Mouse (Mus musculus) liver, adult 2 months (tissue): ENCODE data around the gene B3gnt2. TPM values are rescaled to one million over a fixed set of nuclear protein-coding genes. Genes with fewer than 3 reads are reported as not detected.

ENCODE experiments used
- DNase-seq: peaks from one replicate; pipeline ENCODE4 v3.0.0-alpha.2; 2011; ENCODE audit warnings: low read depth, low spot score; ENCODE audit errors: extremely low read depth
- H3K27ac ChIP-seq: fragments of 200-500 bp; replicated peaks from 2 replicates; pipeline ENCODE4 v1.5.1; 2012; ENCODE audit warnings: low read depth, mild to moderate bottlenecking, control low read depth, inconsistent platforms, low read length; ENCODE audit not compliant: insufficient read depth
- H3K27me3 ChIP-seq: fragments of 200-500 bp; 2 replicates; pipeline ENCODE4 v1.6.1; 2012; ENCODE audit warnings: mild to moderate bottlenecking, moderate library complexity, low read length, inconsistent platforms; ENCODE audit not compliant: control insufficient read depth, insufficient read depth
- H3K36me3 ChIP-seq: fragments of 200-500 bp; 2 replicates; pipeline ENCODE4 v1.6.1; 2012; ENCODE audit warnings: low read length, inconsistent platforms; ENCODE audit not compliant: control insufficient read depth, insufficient read depth
- H3K4me1 ChIP-seq: fragments of 200-500 bp; 2 replicates; pipeline ENCODE4 v1.6.1; 2011; ENCODE audit warnings: low read length; ENCODE audit not compliant: control insufficient read depth, insufficient read depth
- H3K4me3 ChIP-seq: fragments of 200-500 bp; 2 replicates; pipeline ENCODE4 v1.5.1; 2011; ENCODE audit warnings: low read depth, mild to moderate bottlenecking, control low read depth, low read length, moderate library complexity; ENCODE audit not compliant: insufficient read depth
- H3K79me2 ChIP-seq: fragments of 200-500 bp; 2 replicates; pipeline ENCODE4 v1.6.1; 2012; ENCODE audit warnings: inconsistent platforms, mild to moderate bottlenecking, low read length, moderate library complexity; ENCODE audit not compliant: control insufficient read depth, insufficient read depth
- H3K9ac ChIP-seq: fragments of 200-500 bp; 2 replicates; pipeline ENCODE4 v1.6.1; 2012; ENCODE audit warnings: low read depth, mild to moderate bottlenecking, control low read depth, inconsistent platforms, low read length
- CTCF ChIP-seq: fragments of 200-500 bp; IDR thresholded peaks from 2 replicates; pipeline ENCODE4 v1.5.1; 2011; ENCODE audit warnings: low read depth, low read length, control low read depth
- POLR2A ChIP-seq: fragments of 200-500 bp; IDR thresholded peaks from 2 replicates; pipeline ENCODE4 v1.6.1; 2011; ENCODE audit warnings: low read length, control low read depth; ENCODE audit not compliant: insufficient read depth; ENCODE audit errors: extremely low read depth
- WGBS: fragments of 180-500 bp; shearing (Covaris S2); methylation state at CpG from one replicate; pipeline ENCODE4 v1.1.7; 2018; 5-methylcytosine and 5-hydroxymethylcytosine counted together
- polyA plus RNA-seq: library from polyadenylated mRNA; depleted of rRNA; stranded (reverse); fragments of >200 nt; gene quantifications from 2 replicates; pipeline ENCODE4 v1.2.3, GENCODE M21; 2012
- total RNA-seq: library from RNA; depleted of rRNA; stranded (reverse); fragments of >200 nt; gene quantifications from 2 replicates; pipeline ENCODE4 v1.2.3, GENCODE M21; 2014

B3gnt2 gene
- total and polyA plus RNA-seq, 2 experiments = 6.2 to 8.1 TPM

- H3K4me1 ChIP-seq = peaks cover 5% of the 10 kb centered on the region
- no peaks in the 10 kb centered on the region for H3K79me2 ChIP-seq
- H3K36me3 ChIP-seq = no peaks in the 10 kb centered on the region
- H3K27ac ChIP-seq = no peak overlapping the region
- no peaks in the 10 kb centered on the region for H3K27me3 ChIP-seq
- WGBS = 90% methylated on average over 2 of the region's 2 CpGs
- no peak overlapping the region for H3K9ac ChIP-seq
- TF ChIP-seq CTCF (no peak), POLR2A (no peak)
- H3K4me3 ChIP-seq = no peak overlapping the region
- no peak for DNase-seq
Observed at GRCm38 (mm10) chr11:22780761-22781160, 80.0 kb downstream of the B3gnt2 start.

- peaks cover 7% of the 10 kb centered on the region for H3K4me1 ChIP-seq
- no peak overlapping the region for H3K9ac ChIP-seq
- H3K4me3 ChIP-seq = no peak overlapping the region
- no peaks in the 10 kb centered on the region for H3K27me3 ChIP-seq
- H3K79me2 ChIP-seq = no peaks in the 10 kb centered on the region
- no peaks in the 10 kb centered on the region for H3K36me3 ChIP-seq
- DNase-seq = peak; percentile 21
- 77% methylated on average over 6 of the region's 6 CpGs for WGBS
- 0 out of 2 replicates have a peak overlapping the region, but pooled peaks have one; percentile 1 for H3K27ac ChIP-seq
- TF ChIP-seq CTCF = no peak
- TF ChIP-seq POLR2A = no peak
Observed at GRCm38 (mm10) chr11:22779821-22780551, 80.8 kb downstream of the B3gnt2 start.

- Histone ChIP-seq H3K4me3 (no peak overlapping the region), H3K4me1 (peaks cover 7% of the 10 kb centered on the region), H3K27ac (no peak overlapping the region), H3K27me3 (no peaks in the 10 kb centered on the region), H3K79me2 (no peaks in the 10 kb centered on the region), H3K36me3 (no peaks in the 10 kb centered on the region), H3K9ac (no peak overlapping the region)
- peak; percentile 64 for DNase-seq
- TF ChIP-seq POLR2A (no peak), CTCF (no peak)
- WGBS = 59% methylated on average over 3 of the region's 3 CpGs
Observed at GRCm38 (mm10) chr11:22778596-22778995, 82.2 kb downstream of the B3gnt2 start.

GRCm38 (mm10) chr11:22777531-22777930 is 83.2 kb downstream of the B3gnt2 start:
- Histone ChIP-seq H3K79me2 (no peaks in the 10 kb centered on the region), H3K27ac (no peak overlapping the region), H3K36me3 (no peaks in the 10 kb centered on the region), H3K4me3 (no peak overlapping the region), H3K9ac (no peak overlapping the region), H3K4me1 (peaks cover 7% of the 10 kb centered on the region), H3K27me3 (no peaks in the 10 kb centered on the region)
- TF ChIP-seq POLR2A = no peak
- 0 out of 2 replicates have a peak, but pooled peaks have one; percentile 14 for TF ChIP-seq CTCF
- peak; percentile 25 for DNase-seq
- WGBS = 96% methylated on average over 2 of the region's 2 CpGs

- peak; percentile 77 for DNase-seq
- H3K4me1 ChIP-seq = peaks cover 2% of the 10 kb centered on the region
- H3K27me3 ChIP-seq = no peaks in the 10 kb centered on the region
- WGBS = 51% methylated on average over 2 of the region's 2 CpGs
- H3K9ac ChIP-seq = no peak overlapping the region
- no peaks in the 10 kb centered on the region for H3K36me3 ChIP-seq
- no peaks in the 10 kb centered on the region for H3K79me2 ChIP-seq
- TF ChIP-seq CTCF = no peak
- TF ChIP-seq POLR2A = no peak
- no peak overlapping the region for H3K27ac ChIP-seq
- no peak overlapping the region for H3K4me3 ChIP-seq
Observed at GRCm38 (mm10) chr11:22774821-22775220, 85.9 kb downstream of the B3gnt2 start.

GRCm38 (mm10) chr11:22766238-22766637 is 94.5 kb downstream of the B3gnt2 start:
- Histone ChIP-seq H3K9ac (no peak overlapping the region), H3K4me1 (no peaks in the 10 kb centered on the region), H3K27ac (no peak overlapping the region), H3K27me3 (no peaks in the 10 kb centered on the region), H3K36me3 (no peaks in the 10 kb centered on the region), H3K4me3 (no peak overlapping the region), H3K79me2 (no peaks in the 10 kb centered on the region)
- no peak for DNase-seq
- TF ChIP-seq POLR2A = no peak
- TF ChIP-seq CTCF = no peak
- 64% methylated on average over 2 of the region's 2 CpGs for WGBS
